Mouse (Mus musculus) lung, embryonic 16.5 days (tissue): ENCODE measurements around the gene Lrsam1. TPM values are rescaled to one million over a fixed set of nuclear protein-coding genes. Genes with fewer than 3 reads are reported as not detected.

ENCODE experiments used
- ATAC-seq: fragments of 200-750 bp; cut with Nextera tagmentation; 2 replicates; pipeline ENCODE4 v1.8.0; 2017; ENCODE audit warnings: low read depth, mild to moderate bottlenecking, moderate library complexity
- H3K27ac ChIP-seq: fragments of 300-500 bp; sonication (generic); 2 replicates; pipeline ENCODE4 v1.5.1; 2014; ENCODE audit warnings: mild to moderate bottlenecking, control low read depth, low read length
- H3K27me3 ChIP-seq: fragments of 300-500 bp; sonication (generic); 2 replicates; pipeline ENCODE4 v1.6.1; 2014; ENCODE audit warnings: low read depth, low read length, mixed read lengths; ENCODE audit not compliant: control insufficient read depth, insufficient read depth
- H3K36me3 ChIP-seq: fragments of 300-500 bp; sonication (generic); 2 replicates; pipeline ENCODE4 v1.6.1; 2014; ENCODE audit warnings: low read length; ENCODE audit not compliant: control insufficient read depth, insufficient read depth
- H3K4me1 ChIP-seq: fragments of 300-500 bp; sonication (generic); replicated peaks from 2 replicates; pipeline ENCODE4 v1.6.1; 2014; ENCODE audit warnings: low read length, mixed read lengths; ENCODE audit not compliant: control insufficient read depth, insufficient read depth
- H3K4me2 ChIP-seq: fragments of 300-500 bp; sonication (generic); 2 replicates; pipeline ENCODE4 v1.6.1; 2014; ENCODE audit warnings: low read depth, low read length, control low read depth
- H3K4me3 ChIP-seq: fragments of 300-500 bp; sonication (generic); 2 replicates; pipeline ENCODE4 v1.5.1; 2014; ENCODE audit warnings: mild to moderate bottlenecking, low read length, control low read depth
- H3K9ac ChIP-seq: fragments of 300-500 bp; sonication (generic); 2 replicates; pipeline ENCODE4 v1.6.1; 2014; ENCODE audit warnings: low read length, control low read depth
- H3K9me3 ChIP-seq: fragments of 300-500 bp; sonication (generic); 2 replicates; pipeline ENCODE4 v1.6.1; 2016; ENCODE audit warnings: low read length; ENCODE audit not compliant: control insufficient read depth
- WGBS: fragments of 180-500 bp; shearing (Covaris S2); extraction: QIAGEN DNeasy Blood & Tissue Kit; methylation state at CpG from one replicate; pipeline ENCODE4 v1.1.7; 2014; 5-methylcytosine and 5-hydroxymethylcytosine counted together
- polyA plus RNA-seq: library from polyadenylated mRNA; unstranded; fragments of >200 nt; fragmentation: Nextera tagmentation; extraction: Ambion mirVana; gene quantifications from 2 replicates; pipeline ENCODE4 v1.2.1, GENCODE M21; 2015

Gene Lrsam1
- polyA plus RNA-seq, 1 experiment from 2014 or later = 10.6 TPM

- no peaks in the 10 kb centered on the region for H3K27me3 ChIP-seq
- H3K9ac ChIP-seq = peak overlapping the region; percentile 41
- ATAC-seq = no peak
- H3K36me3 ChIP-seq = peaks cover 18% of the 10 kb centered on the region
- H3K4me3 ChIP-seq = no peak overlapping the region
- 65% methylated on average over 1 of the region's 1 CpGs for WGBS
- peaks cover 40% of the 10 kb centered on the region for H3K4me1 ChIP-seq
- H3K4me2 ChIP-seq = peak overlapping the region; percentile 93; the same call in 1 of the 2 replicates
- H3K27ac ChIP-seq = no peak overlapping the region
- H3K9me3 ChIP-seq = no peaks in the 10 kb centered on the region
Measured at GRCm38 (mm10) chr2:32963981-32964380, 2.6 kb upstream of the Lrsam1 start.

- ATAC-seq = no peak
- Histone ChIP-seq H3K4me3 (peak overlapping the region; percentile 85), H3K27ac (no peak overlapping the region; the same call in 1 of the 2 replicates), H3K4me2 (peak overlapping the region; percentile 93), H3K4me1 (peaks cover 40% of the 10 kb centered on the region), H3K9ac (peak overlapping the region; percentile 92), H3K27me3 (no peaks in the 10 kb centered on the region), H3K9me3 (no peaks in the 10 kb centered on the region), H3K36me3 (peaks cover 18% of the 10 kb centered on the region)
- WGBS = 39% methylated on average over 4 of the region's 4 CpGs
Measured at GRCm38 (mm10) chr2:32963544-32963943, 2.1 kb upstream of the Lrsam1 start.

GRCm38 (mm10) chr2:32962875-32963220 is 1.4 kb upstream of the Lrsam1 start:
- 4% methylated on average over 9 of the region's 9 CpGs for WGBS
- peak overlapping the region; percentile 85 for H3K4me3 ChIP-seq
- peak overlapping the region; percentile 88 for H3K27ac ChIP-seq
- peak overlapping the region; percentile 92 for H3K9ac ChIP-seq
- no peaks in the 10 kb centered on the region for H3K9me3 ChIP-seq
- H3K4me2 ChIP-seq = peak overlapping the region; percentile 93
- ATAC-seq = no peak
- no peaks in the 10 kb centered on the region for H3K27me3 ChIP-seq
- peaks cover 39% of the 10 kb centered on the region for H3K4me1 ChIP-seq
- H3K36me3 ChIP-seq = peaks cover 18% of the 10 kb centered on the region

GRCm38 (mm10) chr2:32962062-32962874 is 854 bp upstream of the Lrsam1 start:
- Histone ChIP-seq H3K27ac (peak overlapping the region; percentile 88), H3K9ac (peak overlapping the region; percentile 92), H3K9me3 (no peaks in the 10 kb centered on the region), H3K4me3 (peak overlapping the region; percentile 85), H3K36me3 (peaks cover 18% of the 10 kb centered on the region), H3K4me2 (peak overlapping the region; percentile 93), H3K4me1 (peaks cover 33% of the 10 kb centered on the region), H3K27me3 (no peaks in the 10 kb centered on the region)
- WGBS = under 1% methylated on average over 33 of the region's 33 CpGs
- ATAC-seq = no peak

GRCm38 (mm10) chr2:32960273-32960672 is 1.1 kb downstream of the Lrsam1 start:
- Histone ChIP-seq H3K4me2 (no peak overlapping the region), H3K9ac (peak overlapping the region; percentile 92), H3K4me3 (no peak overlapping the region), H3K9me3 (no peaks in the 10 kb centered on the region), H3K4me1 (peaks cover 26% of the 10 kb centered on the region), H3K27ac (no peak overlapping the region), H3K36me3 (peaks cover 21% of the 10 kb centered on the region), H3K27me3 (no peaks in the 10 kb centered on the region)
- ATAC-seq = no peak
- 85% methylated on average over 4 of the region's 4 CpGs for WGBS

GRCm38 (mm10) chr2:32957344-32957743 is 4.1 kb downstream of the Lrsam1 start:
- no peak overlapping the region for H3K27ac ChIP-seq
- H3K4me2 ChIP-seq = no peak overlapping the region
- peaks cover 7% of the 10 kb centered on the region for H3K4me1 ChIP-seq
- no peaks in the 10 kb centered on the region for H3K27me3 ChIP-seq
- H3K9ac ChIP-seq = no peak overlapping the region
- WGBS = 46% methylated on average over 8 of the region's 8 CpGs
- no peak overlapping the region for H3K4me3 ChIP-seq
- ATAC-seq = no peak
- H3K9me3 ChIP-seq = peaks cover 4% of the 10 kb centered on the region
- H3K36me3 ChIP-seq = peaks cover 13% of the 10 kb centered on the region

GRCm38 (mm10) chr2:32954581-32954980 is 6.8 kb downstream of the Lrsam1 start:
- peaks cover 13% of the 10 kb centered on the region for H3K36me3 ChIP-seq
- H3K9ac ChIP-seq = no peak overlapping the region
- no peak overlapping the region for H3K4me3 ChIP-seq
- ATAC-seq = no peak
- H3K4me1 ChIP-seq = no peaks in the 10 kb centered on the region
- H3K9me3 ChIP-seq = peaks cover 4% of the 10 kb centered on the region
- H3K27me3 ChIP-seq = no peaks in the 10 kb centered on the region
- no peak overlapping the region for H3K27ac ChIP-seq
- no peak overlapping the region for H3K4me2 ChIP-seq
- WGBS = 87% methylated on average over 2 of the region's 2 CpGs

- Histone ChIP-seq H3K27ac (no peak overlapping the region), H3K4me2 (no peak overlapping the region), H3K4me3 (no peak overlapping the region), H3K9me3 (no peaks in the 10 kb centered on the region), H3K4me1 (no peaks in the 10 kb centered on the region), H3K36me3 (0 out of 2 replicates have a peak, but pooled peaks cover 3% of the 10 kb centered on the region), H3K27me3 (no peaks in the 10 kb centered on the region), H3K9ac (no peak overlapping the region)
- no peak for ATAC-seq
- WGBS = 83% methylated on average over 11 of the region's 11 CpGs
Measured at GRCm38 (mm10) chr2:32947454-32947853, 14.0 kb downstream of the Lrsam1 start.

- WGBS = 89% methylated on average over 4 of the region's 4 CpGs
- peaks cover 8% of the 10 kb centered on the region for H3K36me3 ChIP-seq
- no peaks in the 10 kb centered on the region for H3K4me1 ChIP-seq
- H3K27me3 ChIP-seq = no peaks in the 10 kb centered on the region
- no peak overlapping the region for H3K4me2 ChIP-seq
- H3K27ac ChIP-seq = no peak overlapping the region
- H3K9me3 ChIP-seq = no peaks in the 10 kb centered on the region
- no peak overlapping the region for H3K9ac ChIP-seq
- no peak for ATAC-seq
- H3K4me3 ChIP-seq = no peak overlapping the region
Measured at GRCm38 (mm10) chr2:32940483-32940882, 20.9 kb downstream of the Lrsam1 start.
